Mouse (Mus musculus): Measurements from ENCODE around the gene Dlk1. TPM values are rescaled to one million over a fixed set of nuclear protein-coding genes. Genes with fewer than 3 reads are reported as not detected.
"Not testable (repeated sequence)": the region's sequence is repeated elsewhere in the genome, so short reads cannot be mapped to it uniquely, and the experiment has no call there.

The Dlk1 gene
- total RNA-seq, 2 experiments from 2014 or later: 66.1 to 72.8 TPM

DNA sequence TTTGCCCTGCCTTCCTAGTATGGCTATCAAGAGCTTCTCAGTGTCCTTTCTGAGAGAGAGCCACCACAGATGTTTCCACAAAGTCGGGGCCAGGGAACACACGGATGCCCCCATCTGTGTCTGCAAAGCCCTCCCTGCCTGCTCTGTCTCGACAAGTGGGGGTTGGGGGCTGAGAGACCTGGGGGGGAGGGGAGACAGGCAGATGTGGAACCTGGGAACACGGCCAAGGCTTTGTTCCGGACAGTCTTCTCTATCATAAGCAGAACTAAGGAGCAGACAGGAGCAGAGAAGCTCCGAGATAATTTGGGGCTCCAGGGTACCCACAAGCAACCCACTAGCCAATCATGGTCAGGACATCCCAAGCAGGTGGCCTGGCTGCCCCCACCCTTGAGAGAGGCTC, 12.6 kb upstream of the Dlk1 start:
- DNase-seq: no peak

DNA sequence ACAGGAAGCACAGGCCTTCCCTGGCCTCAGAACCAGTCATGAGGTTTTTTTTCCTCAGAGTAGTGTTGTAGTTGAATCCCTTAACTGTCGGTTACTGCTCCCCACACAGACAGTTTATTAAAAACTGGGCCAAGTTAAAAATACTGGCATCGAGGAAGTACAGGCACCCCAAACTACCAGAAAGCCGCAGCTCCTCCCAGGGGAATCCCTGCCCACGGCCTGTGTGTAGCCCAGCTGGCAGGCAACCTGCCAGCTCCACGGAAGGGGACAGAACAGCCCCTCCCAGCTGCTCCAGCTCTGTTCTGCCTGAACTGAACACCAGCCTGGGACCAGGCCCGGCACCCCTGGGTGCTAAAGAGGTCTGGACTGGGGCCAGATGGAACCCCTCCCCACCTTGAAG, 11.3 kb upstream of the Dlk1 start:
- DNase-seq: peak; percentile 31

GRCm38 (mm10) chr12:109442115-109442514, 10.5 kb upstream of the Dlk1 start:
- DNase-seq: no peak

- no peak for DNase-seq
Measured at GRCm38 (mm10) chr12:109443276-109443675, 9.3 kb upstream of the Dlk1 start.

DNA sequence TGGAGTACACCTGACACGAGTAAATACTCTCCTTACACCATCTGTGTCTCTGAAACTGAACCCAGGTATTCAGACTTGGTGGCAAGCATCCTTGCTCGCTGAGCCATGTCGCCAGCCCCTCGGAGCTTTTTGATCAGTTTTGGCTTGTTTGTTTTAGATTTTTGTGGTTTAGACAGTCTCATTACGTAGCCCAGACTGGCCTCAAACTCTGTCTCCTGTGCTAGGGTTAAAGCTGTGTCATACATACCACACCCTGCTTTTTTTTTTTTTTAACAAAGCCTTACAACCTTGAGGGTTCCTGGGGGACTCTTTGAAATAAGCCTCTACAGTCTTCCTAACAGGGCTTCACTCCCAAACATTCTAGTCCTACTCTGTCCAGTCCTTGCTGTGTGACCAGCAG, 7.6 kb upstream of the Dlk1 start:
- DNase-seq: no peak

GRCm38 (mm10) chr12:109445499-109446235, 7.0 kb upstream of the Dlk1 start:
- peak; percentile 37 for DNase-seq

GRCm38 (mm10) chr12:109446236-109446941, 6.2 kb upstream of the Dlk1 start:
- DNase-seq: no peak

- no peak for DNase-seq
Measured at GRCm38 (mm10) chr12:109449421-109450411, 2.9 kb upstream of the Dlk1 start.

DNA sequence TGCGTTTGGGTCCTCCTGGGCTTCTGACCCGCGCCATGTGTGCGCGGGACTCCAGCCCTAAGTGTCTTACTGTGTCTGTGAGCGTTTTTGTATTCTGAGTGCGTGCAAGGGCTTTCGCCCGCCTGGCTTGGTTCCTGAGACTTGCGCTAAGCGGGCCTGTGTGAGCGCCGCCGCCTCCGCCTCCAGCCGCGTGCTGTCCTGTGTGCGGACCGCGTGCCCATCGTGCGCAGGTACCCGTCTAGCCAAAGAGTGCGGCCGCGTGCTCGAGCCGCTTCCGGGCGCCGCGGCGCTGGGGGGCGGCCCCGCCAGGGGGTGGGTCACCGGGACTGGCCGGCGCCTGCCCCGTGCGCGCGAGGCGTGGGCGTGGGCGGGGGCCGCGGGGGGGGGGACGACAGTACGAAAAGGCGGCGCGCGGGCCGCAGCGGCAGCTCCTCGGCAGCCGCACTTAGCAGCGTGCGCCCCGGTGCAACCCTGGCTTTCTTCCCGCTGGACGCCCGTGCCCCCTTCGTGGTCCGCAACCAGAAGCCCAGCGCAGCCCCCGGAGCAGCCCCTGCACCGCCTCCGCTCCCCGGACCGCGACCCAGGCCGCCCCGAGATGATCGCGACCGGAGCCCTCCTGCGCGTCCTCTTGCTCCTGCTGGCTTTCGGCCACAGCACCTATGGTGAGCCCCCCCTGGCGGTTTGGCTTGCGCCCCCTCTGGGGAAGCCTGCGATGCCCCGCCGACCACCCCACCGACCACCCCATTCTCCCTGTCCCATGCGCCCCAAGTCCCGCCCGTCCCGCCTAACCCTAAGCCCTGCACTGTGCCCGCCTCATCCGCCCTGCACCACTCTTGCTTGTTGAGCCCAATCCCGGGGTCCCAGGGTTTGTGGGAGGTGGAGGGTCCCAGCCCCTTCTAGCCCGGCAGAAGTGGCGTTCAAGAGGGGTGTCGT, 708 bp downstream of the Dlk1 start:
- no peak for DNase-seq

- DNase-seq: no peak
Measured at GRCm38 (mm10) chr12:109454137-109454536, 1.5 kb downstream of the Dlk1 start.

DNA sequence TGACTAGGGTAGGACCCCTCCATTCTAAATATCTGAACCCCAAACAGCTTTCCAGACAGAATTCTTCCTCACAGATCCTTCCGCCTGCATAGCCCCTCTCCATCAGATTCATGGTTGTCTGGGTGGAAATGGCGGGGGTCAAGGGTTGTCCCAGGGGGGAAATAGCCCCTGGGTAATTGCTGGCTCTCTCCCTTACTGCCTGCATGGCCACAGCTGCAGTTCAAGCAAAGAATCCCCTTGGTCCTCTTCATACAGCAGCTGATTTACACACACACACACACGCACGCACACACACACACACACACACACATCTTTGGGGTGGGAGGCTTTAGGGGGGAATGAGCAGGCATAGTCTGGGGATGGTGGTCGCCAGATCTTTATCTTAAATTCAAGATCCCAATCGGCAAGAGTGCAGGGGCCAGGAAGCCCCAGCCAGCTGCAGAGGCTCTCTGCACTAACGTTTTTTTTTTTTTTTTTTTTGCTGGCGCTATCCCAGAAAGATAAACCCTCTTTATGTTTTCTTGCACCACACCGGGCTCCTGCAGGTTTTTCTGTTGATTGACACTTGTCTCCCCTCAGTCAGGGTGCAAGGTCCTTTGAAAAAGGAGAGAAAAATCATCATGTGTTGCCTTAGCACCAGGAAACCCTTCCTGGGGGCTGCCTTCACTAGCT, 4.0 kb downstream of the Dlk1 start:
- DNase-seq: no peak

- no peak for DNase-seq
Measured at GRCm38 (mm10) chr12:109457836-109458235, 5.2 kb downstream of the Dlk1 start.

- DNase-seq: no peak
Measured at GRCm38 (mm10) chr12:109458896-109459295, 6.3 kb downstream of the Dlk1 start.

DNA sequence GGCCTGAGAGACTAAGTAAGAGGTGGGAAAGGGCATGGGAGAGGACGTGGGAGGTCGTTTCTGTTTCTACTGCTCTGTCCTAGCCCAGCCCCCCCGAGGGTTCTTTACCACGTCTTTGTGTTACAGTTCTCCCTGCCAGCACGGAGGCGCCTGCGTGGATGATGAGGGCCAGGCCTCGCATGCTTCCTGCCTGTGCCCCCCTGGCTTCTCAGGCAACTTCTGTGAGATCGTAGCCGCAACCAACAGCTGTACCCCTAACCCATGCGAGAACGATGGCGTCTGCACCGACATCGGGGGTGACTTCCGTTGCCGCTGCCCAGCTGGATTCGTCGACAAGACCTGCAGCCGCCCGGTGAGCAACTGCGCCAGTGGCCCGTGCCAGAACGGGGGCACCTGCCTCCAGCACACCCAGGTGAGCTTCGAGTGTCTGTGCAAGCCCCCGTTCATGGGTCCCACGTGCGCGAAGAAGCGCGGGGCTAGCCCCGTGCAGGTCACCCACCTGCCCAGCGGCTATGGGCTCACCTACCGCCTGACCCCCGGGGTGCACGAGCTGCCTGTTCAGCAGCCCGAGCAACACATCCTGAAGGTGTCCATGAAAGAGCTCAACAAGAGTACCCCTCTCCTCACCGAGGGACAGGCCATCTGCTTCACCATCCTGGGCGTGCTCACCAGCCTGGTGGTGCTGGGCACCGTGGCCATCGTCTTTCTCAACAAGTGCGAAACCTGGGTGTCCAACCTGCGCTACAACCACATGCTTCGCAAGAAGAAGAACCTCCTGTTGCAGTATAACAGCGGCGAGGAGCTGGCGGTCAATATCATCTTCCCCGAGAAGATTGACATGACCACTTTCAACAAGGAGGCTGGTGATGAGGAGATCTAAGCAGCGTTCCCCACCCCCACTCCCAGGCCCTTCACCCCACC, 7.1 kb downstream of the Dlk1 start:
- DNase-seq: no peak

GRCm38 (mm10) chr12:109462594-109462993, 10.0 kb downstream of the Dlk1 start:
- no peak for DNase-seq

DNA sequence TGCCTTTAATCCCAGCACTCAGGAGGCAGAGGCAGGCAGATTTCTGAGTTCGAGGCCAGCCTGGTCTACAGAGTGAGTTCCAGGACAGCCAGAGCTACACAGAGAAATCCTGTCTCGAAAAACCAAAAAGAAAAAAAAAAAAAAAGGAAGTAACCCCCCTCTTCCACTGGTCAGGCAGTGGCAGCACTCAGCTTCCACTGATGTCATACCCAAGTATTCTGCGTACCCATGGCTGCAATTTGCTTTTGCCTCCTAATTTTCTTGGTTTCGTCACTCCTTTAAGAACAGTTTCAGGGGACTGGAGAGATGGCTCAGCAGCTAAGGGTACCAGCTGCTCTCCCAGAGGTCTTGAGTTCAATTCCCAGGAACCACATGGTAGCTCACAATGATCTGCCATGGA, 14.8 kb downstream of the Dlk1 start:
- not testable (repeated sequence) for DNase-seq

- no peak for DNase-seq
Measured at GRCm38 (mm10) chr12:109469793-109470192, 17.2 kb downstream of the Dlk1 start.

DNA sequence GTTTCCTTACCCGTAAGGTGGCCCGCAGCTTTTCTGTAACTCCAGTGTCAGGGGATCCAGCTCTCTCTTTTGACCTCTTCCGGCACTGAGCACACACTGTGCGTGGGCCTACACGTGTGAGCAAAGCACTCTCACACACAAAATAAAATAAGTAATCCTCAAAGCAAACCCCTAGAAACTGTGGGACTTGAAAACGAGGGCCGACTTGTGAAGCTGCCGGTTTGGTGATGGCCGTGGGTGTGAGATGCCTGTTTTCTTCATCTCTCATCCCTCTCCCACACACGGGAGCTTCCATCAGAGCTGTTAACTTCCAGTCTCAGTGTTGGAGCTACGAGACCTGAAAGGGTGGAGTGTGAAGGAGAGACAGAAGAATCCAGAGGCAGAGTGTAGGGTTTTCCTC, 20.0 kb downstream of the Dlk1 start:
- no peak for DNase-seq

DNA sequence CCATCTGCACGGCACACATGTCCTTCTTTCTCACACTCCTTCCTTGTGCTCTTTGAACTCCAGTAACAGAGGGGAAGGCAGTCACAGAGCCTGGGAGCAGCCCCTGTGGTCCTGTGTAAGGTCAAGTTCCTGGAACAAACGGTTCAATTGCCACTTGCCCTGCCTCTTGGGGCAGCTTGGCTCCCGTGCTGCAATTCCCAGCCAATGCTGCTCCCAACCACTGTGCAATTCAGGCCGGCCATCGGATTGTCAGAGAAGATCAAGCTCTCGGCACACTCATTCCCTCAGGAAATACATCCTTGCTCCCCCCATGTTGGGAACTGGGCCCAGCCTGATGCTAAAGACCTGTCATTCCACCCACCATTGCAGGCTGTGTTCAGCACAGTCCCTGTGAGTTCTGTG, 21.0 kb downstream of the Dlk1 start:
- peak; percentile 70 for DNase-seq

DNA sequence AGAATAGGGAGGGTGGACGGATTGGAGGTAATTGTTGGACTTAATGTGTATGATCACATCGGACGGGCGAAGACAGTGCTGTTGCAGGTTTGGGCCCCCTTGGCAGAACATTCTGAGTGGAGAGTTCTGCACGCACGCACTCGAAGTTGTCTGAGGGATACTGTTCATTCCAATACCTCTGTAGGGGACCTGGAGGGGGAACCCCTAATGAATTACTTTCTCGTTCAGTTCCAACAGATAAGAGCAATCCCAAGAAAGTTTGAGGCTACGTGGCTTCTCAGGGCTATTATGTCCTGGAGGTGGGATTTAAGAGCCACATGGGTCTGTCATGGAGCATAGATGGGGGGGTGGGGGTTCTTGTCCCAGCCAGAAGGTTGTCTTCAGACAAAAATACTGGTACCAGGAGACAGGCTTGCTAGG, 21.6 kb downstream of the Dlk1 start:
- no peak for DNase-seq
